Mouse (Mus musculus): ENCODE results near the gene Serping1.
"Not testable (repeated sequence)": the region's sequence is repeated elsewhere in the genome, so short reads cannot be mapped to it uniquely, and the experiment has no call there.

Gene Serping1

DNA sequence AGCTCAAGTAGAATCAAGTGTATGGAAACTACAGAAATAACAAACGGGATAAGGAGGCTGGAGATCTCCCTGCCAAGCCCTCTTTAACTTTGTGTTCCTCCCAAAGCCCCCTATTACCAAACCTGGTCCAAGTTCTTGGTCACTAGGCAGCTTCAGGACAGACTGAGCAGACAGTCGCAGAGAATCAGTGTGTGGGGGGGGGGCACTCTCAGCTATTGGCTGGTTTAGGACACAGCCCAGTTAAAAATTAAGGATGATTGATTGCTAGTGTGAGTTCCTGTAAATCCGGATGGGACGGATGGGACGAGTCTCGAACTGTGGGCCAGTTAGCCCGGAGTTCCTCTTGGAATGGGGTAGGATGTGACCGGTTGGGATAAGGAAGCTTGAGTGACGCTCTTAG, at the start of gene Serping1:
Gene Serping1, minus strand, starts transcription at position 204 of the 400 bp plus-strand sequence.
- no peak for DNase-seq (ENCODE audit: low read depth, low spot score)

DNA sequence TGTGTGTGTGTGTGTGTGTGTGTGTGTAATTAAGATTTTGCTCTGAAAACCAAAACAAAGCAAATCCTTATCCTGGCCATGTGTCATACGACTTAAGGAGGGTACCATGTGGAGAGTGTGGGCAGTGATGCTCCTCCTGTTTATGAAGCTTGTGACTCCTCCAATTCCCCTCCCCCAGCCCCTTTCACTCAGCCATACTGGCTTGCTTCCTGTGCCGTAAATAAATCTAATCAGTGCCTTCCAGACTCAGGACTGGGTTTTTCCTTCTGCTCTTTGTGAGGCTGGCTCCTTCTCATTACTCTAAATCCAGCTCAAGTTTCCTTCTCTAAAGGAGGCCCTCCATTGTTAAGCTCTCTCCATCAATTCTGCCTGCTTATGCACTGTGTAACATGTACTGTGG, 48.0 kb upstream of the Serping1 start:
- DNase-seq (ENCODE audit: low read depth, low spot score) = no peak

DNA sequence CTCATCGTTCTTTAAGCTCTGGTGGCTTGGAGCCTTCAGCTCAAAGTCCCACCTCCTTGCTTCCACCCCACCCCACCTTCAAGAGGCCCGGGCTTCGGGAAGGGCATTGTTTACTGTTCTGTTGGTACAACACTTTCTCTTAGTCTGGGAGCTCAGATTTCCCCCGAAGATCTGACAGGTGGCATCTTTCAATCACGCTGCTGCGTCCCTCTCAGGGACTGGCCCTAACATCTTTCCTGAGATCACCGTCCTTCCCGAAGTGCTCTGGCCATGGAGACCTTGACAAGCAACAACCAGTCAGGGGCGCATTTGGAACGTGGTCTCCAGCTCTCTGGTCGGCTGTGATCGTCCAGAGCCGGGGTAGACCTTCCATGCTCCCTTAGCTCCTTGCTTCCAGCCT, 47.3 kb upstream of the Serping1 start, which contains the start of gene Smtnl1:
Gene Smtnl1, minus strand, starts transcription at position 101 of the 400 bp plus-strand sequence.
- DNase-seq (ENCODE audit: low read depth, low spot score) = no peak

DNA sequence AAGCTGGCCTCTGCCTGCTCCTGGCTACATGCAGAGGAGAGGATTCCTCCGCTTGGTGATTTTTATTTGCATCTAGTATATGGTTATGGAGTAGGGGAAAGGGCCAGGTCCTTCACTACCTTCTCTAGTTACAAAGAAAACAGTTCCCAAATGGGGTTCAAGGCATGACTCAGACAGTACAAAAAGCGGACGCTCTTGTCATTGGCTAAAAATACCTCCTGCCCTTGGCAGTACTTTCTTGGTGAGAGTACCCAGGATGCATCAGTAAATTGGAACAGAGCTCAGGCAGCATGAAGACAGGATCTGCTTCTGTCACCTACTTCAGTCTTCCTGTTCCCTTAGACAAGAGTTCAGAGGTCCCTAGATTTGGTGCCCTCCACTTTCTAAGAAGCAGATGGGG, 44.6 kb upstream of the Serping1 start:
- no peak for DNase-seq (ENCODE audit: low read depth, low spot score)

DNA sequence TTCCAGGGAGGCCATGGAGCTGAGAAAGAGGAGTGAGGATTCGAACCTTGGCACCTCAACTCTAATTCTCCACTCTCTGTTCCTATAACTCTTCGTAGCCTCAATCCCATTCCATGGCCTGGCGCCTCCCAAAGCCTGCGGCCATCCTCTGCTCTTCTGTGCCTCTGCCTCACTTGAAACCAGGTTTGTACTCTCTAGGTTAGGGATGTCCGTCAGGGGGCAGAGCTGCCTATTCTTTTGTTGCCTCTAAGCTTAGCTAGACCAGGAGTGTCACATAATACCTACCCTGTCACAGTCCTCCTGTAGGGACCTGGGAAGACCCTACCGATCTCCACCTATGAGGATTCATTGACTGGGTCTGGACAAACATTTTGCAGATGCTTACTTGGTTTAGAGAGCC, 37.4 kb upstream of the Serping1 start:
- no peak for DNase-seq (ENCODE audit: low read depth, low spot score)

DNA sequence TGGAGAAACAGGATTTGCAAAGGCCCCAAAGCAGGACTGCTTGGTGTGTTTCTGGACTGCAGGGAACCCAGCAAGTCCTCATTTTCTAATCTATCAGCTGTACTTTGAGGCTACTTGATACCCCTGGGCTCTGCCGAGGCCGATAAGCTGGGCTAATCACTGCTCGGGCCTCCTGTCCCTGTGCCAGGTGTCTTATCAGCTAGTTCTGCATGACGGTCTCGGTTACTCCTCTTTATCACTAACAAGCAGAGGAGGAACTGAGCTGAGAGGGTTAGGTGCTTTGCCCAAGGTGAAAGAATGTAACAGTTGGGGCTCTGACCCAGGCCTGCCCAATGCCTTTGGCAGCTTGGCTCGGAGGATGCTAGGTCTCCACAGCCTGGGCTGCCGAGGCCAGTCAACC, 36.6 kb upstream of the Serping1 start:
- DNase-seq (ENCODE audit: low read depth, low spot score) = no peak

DNA sequence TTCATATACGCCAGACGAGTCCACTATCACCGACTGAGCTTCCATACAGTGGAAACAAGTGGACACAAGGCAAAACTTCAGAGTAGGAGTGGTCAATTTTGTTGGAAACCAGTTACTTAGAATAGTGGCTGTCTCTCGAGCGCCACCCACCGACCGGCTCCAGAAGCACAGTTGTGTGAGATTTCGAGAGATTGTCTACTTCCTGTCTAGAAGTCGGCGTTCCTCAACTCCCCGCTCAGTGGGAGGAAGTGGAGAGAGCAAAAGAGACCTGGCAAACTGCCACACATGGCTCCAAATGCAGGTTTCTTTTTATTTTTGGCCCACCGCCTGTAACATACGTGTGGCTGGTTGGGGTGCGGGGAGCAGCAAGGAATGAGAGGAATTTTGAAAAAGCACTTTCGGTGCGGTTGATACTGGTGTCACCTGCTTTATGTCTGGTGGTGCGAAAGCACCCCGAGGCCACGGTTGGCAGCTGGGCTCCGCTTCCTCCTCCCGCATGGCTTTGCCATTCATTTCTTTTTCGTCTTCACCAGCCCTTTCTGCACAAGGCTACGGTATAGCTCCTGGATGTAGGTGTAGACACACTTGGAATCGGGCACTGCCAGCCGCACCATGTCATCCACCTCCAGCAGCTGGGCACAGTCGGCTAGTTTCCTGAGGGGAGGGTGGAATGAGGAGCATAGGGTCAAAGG, 35.8 kb upstream of the Serping1 start:
- no peak for DNase-seq (ENCODE audit: low read depth, low spot score)

DNA sequence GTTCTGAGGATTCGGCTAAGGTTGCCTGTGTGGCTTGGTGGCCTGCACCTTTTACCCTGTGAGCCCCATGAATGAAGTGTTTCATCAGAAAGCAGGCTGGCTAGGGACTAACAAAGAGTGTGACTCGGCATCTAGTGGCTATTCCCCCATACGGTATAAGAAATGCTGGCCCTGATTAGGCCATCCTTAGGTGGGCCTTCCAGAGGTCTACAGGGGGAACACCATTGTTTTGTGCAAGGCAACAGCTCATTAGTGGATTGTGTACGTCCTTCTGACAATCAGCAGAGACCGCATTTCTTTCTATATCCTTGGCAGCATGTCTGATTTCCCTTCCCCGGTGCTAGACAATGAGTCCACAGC, 35.3 kb upstream of the Serping1 start:
- DNase-seq (ENCODE audit: low read depth, low spot score) = no peak

DNA sequence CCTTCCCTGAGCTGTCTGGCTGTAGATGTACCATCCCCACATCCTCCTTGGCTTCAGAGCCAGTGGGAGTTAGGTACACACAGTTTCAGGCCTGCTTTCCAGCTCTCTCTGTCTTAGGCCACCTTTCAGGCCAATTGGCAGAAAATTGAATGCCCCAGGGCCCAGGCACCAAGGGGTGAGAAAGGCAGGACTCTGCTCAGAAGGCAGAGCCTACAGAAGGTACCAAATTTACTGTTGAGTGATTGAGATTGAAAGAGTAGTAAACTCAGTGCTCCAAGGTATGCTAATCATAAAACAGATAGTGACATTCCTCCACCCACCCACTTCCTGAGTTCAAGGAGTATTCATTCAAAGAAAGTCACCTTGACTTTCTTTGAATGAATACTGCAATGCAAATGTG, 34.1 kb upstream of the Serping1 start:
- no peak for DNase-seq (ENCODE audit: low read depth, low spot score)

DNA sequence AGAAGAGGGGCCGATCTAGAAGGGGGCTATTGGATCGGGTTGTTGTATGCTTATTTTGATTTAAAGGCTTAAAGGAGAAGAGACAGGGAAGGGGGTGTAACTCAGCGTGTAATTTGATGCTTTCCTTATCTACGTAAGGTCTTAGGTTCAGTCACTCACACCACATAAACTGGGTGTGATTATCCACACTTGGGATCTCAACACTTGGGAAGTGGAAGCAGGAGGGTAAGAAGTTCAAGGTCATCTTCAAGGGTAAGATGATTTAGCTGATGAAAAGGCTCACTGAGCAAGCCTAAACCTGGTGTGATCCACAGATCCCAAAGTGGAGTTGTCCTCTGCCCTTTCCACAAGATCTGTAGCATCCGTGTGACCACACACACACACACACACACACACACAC, 31.3 kb upstream of the Serping1 start:
- no peak for DNase-seq (ENCODE audit: low read depth, low spot score)

DNA sequence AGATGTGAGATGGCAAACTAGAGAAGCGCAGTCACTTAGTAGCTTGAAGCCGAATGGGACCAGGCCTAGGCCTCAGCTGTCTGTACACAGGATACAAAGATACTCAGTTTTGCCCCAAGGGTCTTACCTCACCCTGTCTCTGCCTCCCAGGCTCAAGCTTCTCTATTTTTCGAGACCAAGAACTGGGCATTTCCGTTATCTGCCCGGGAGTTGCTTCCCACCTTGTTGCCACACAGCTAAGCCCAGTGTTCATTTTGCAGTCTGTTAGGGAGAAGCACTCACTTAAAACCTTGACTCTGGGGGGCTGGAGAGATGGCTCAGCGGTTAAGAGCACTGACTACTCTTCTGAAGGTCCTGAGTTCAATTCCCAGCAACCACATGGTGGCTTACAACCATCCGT, 28.7 kb upstream of the Serping1 start:
- no peak for DNase-seq (ENCODE audit: low read depth, low spot score)

DNA sequence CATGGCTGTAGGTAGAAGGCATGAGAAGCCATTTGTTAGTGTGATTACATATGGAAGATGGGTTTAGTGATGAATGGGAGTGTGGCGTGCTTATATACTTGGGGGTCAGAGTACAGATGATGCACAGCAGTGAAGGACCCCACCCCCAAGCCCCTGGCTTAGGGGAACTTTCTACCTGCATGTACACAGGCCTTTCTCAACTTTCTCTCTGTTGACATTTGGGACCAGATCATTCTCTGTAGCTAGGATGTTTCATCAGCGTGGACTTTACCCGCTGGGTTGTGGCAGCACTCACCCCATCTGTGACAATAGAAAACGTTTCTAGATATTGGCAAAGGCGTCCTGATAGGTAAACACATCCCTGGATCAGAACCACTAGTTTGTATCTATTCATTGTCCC, 26.0 kb upstream of the Serping1 start:
- DNase-seq (ENCODE audit: low read depth, low spot score) = not testable (repeated sequence)

DNA sequence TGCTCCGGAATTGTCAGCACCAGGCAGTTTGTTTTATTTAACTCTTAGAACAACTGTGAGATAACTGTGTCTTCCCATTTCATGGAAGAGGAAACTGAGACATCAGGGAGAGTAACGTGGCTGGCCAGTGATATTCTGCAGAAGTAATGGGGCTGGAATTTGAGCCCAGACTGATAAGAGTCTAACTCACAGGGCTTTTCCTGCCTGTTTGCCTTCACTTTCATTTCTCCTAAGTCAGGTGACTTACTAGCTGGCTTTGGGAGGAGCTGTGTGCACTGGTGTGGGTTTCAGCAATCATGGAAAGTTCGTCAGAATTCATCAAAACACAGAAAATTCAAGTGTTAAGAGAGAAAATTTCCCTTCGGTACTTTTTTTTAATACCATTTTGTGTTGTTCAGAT, 25.1 kb upstream of the Serping1 start:
- DNase-seq (ENCODE audit: low read depth, low spot score) = no peak

DNA sequence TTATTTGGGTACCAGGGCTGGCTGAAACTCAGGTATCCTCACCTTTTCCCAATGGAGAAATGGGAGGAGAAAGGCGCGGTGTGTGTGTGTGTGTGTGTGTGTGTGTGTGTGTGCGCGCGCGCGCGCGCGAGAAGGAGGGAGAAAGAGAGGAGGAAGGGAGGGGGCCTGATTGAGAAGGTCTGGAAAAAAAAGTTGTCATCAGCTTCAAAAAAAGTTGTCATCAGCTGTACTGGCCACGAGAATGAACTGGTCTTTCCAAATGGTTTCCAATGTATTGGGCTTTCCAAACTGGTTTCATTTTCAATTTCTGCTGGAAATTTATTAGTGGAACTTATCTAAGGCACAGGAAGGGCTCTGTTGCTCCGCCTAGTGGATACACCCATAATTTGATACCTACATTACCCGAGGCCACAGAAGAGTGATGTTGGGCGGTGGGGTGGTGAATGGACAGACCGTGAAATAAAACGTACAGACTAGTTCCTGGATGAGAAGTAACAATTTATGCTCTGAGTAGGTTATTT, 23.9 kb upstream of the Serping1 start:
- no peak for DNase-seq (ENCODE audit: low read depth, low spot score)

DNA sequence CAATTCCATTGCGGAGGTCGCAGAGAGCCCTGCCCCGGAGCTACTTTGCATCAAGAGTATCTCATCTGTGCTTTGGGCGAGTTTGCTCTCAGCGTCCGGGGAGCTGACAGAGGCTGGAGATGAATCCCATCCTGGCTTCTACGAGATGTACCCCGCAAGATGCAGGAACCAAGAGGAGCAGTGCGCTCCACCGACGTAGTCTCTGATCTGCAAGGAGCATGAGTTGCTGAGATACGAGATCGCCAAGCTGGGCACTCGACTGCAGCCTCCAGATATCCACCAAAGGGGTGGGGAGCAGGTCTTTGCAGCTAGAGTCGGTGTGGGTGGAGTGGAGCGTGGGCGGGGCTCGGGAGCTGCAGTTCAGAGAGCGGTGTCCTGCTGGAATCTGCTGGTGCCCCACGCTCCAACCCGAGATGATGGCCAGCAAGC, 23.3 kb upstream of the Serping1 start, which contains the start of gene Ube2l6:
Gene Ube2l6, plus strand, starts transcription at position 336 of the 429 bp plus-strand sequence.
- no peak for DNase-seq (ENCODE audit: low read depth, low spot score)

DNA sequence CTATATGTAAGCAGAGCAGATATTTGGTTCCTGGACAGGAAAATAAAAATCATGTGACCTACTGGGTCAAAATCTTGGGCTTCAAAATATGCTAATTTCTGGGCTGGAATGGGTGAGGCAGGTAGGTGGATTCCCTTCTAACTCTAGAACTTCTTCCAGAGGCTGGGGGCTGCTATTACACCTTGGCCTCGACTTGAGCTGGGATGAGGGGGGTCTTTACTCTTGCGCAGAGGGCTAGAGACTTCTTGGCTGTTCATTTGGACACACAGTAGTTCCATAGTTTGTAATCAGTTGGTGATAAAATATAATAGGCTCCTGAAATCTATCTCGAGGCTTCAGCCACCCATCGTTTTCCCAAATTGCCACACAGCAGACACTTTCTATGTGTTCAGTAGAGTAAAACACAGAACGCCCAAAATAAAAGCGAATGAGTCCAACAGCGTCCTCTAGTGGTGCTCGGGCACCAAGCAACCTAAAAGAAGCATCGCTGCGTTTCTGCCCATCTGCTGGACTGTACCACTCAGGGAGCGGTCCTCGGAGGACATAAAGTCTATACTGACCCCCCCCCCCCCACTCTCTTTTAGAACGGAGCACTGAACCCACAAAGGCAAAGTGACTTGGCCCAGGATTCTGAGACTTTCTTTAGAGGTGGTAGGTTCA, 22.7 kb upstream of the Serping1 start:
- DNase-seq (ENCODE audit: low read depth, low spot score) = no peak

DNA sequence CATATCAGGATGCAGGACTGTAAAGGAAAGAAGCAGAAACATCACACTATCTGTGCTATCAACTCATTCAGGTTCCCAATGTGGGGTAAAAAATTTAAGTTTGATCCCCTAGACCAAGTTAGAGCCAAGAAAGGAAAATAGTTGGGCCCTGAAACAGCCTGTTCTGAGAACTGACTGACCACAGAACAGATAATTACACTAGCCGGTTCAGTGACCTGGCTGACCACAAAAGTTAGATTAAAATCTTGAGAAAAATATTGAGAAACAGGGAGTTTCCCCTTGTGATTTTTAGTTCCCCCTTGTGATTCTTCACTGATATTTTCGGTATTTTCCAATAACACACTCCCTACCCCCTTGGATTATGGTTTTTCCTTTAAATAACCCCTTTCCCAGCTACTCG, 18.6 kb upstream of the Serping1 start:
- DNase-seq (ENCODE audit: low read depth, low spot score) = no peak

DNA sequence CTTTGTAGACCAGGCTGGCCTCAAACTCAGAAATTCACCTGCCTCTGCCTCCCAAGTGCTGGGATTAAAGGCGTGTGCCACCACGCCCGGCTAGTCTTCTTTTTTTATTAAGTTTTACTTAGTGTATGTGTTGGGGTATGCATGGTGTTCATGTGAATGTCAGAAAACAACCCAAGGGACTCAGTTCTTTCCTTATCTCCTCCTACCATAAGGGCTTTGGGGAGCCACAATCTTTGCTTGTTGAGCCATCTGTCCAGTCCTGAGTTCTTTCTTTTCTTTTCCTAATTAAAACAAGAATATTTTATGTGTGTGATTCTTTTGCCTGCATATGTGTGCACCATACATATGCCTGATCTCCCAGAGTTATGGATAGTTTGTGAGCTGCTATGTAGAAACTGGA, 17.9 kb upstream of the Serping1 start:
- no peak for DNase-seq (ENCODE audit: low read depth, low spot score)

DNA sequence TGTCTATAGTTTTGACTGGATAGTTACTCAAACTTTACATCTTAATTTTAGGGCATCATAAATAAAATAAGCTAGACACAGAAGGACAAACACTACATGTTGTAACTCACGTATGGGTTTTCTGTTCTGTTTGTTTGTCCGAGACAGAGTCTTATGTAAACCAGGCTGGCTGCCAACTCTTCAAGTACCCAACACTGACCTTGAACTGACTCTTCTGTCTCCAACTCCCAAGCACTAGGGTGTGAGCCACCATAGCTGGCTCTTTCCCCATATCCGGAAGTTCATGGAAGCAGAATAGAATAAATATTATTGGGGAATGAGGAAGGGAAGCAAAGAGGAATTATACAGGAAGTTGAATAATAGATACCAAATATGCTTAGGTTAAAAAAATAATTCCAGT, 17.3 kb upstream of the Serping1 start:
- no peak for DNase-seq (ENCODE audit: low read depth, low spot score)

DNA sequence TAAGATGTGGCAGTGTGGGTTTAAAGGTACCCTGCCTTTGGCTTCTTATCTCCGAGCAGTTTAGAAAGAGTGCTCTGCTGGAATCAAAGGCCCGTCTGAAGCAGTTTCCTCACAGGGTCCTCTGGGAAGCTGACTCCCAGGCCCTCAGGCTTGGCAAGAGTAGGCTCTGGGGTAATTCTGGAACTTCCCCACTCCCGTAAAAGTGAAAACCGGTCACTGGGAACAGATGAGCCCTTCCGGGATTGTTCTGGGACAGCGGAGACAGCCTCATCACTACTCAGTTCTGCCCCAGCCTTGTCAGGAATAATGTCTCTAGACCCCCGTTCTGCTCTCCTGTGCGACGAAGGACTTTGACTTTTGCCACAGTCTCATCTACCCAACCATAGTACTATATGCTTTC, 15.2 kb upstream of the Serping1 start:
- DNase-seq (ENCODE audit: low read depth, low spot score) = no peak

DNA sequence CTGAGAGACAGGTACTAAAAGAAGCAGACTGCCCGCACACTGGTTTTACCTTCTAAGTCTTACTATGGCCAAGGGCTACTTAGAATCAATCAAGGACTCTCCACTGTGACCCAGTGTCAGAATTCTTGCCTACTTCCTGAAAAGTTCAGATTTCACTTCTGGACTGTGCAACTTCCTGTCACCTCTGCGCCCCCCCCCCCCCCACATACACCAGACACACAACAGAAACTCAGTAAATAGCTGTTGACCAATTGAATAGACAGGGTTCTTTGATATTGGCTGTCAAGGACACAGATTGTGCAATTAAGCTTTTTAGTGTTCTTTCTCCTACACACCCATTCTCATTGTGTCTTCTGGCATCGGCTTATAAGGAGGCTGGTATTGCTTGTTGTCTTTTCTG, 13.1 kb upstream of the Serping1 start:
- DNase-seq (ENCODE audit: low read depth, low spot score) = no peak

DNA sequence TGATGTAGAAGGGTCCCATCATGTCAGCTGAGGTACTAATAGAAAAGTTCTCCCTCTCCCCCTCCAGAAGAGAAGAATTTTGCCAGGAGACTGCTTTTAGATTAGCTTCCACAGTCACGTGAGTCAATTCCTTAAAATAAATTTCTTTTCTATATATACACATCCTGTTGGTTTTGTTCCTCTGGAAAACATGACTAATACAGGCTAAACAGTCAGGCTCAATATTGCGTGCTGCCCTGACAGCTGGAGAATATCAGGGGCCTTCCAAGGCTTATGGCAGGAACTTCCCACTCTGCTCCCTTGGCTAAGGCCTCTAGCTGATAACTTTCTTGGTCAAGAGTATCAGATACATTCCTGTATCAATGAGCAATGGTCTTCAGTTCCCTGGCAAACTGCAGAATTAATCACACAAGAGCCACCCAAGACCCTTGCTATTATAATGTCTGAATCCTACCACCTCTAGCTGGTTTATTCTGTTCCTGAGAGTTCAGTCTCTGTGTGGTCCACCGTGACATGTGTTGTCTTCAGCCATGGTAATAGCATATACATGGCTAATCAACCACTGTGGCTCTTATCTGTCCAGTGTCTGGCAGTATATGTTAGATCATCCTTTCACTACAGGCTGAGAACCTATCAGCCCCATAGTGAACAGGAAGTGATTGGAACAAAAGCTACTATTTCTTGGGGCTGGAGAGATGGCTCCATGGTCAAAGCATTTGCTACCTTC, 8.8 kb upstream of the Serping1 start:
- DNase-seq (ENCODE audit: low read depth, low spot score) = no peak

DNA sequence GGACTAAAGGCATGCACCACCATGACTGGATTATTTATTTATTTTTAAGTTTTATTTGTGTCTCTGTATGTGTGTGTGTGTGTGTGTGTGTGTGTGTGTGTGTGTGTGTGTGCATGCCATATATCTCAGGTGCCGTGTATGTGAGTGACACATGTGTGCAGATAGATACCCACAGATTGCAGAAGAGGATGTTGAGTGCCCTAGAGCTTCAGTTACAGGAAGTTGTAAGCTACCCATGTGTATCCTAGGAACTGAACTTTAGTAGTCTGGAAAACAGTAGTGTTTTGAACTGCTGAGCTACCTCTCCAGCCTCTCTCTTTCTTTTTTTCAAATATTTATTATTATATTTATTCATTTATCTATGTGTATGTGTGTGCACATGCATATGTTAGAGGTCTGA, 8.1 kb upstream of the Serping1 start:
- DNase-seq (ENCODE audit: low read depth, low spot score) = no peak

All from retina, adult 2 months (tissue).